Mouse (Mus musculus): ENCODE results near the gene Cib4. TPM values are rescaled to one million over a fixed set of nuclear protein-coding genes. Genes with fewer than 3 reads are reported as not detected.
A peak's percentile ranks its signal among the peaks of the same experiment; 100 is the strongest.

The Cib4 gene
- polyA plus RNA-seq, 1 experiment from 2014 or later, result not detected

- ATAC-seq (ENCODE audit: low read depth), result no peak
- Histone ChIP-seq H3K9me3 (replicated peaks) (no peaks in the 10 kb centered on the region), H3K4me3 (replicated peaks) (no peak overlapping the region), H3K4me2 (no peak overlapping the region), H3K27ac (no peak overlapping the region), H3K9ac (no peak overlapping the region), H3K27me3 (0 out of 2 replicates have a peak, but pooled peaks cover 3% of the 10 kb centered on the region), H3K36me3 (no peaks in the 10 kb centered on the region), H3K4me1 (replicated peaks) (peaks cover 37% of the 10 kb centered on the region)
- WGBS (ENCODE audit: insufficient replicate concordance), result 44% methylated on average over 7 of the region's 7 CpGs
- DNase-seq, result peak; percentile 47
Measured at GRCm38 (mm10) chr5:30516376-30516775, 29.3 kb downstream of the Cib4 start.

GRCm38 (mm10) chr5:30513111-30513510 is 32.5 kb downstream of the Cib4 start:
- H3K9me3 ChIP-seq (replicated peaks), result no peaks in the 10 kb centered on the region
- 75% methylated on average over 8 of the region's 8 CpGs for WGBS (ENCODE audit: insufficient replicate concordance)
- no peak for DNase-seq
- H3K4me1 ChIP-seq (replicated peaks), result peaks cover 7% of the 10 kb centered on the region
- no peak overlapping the region for H3K4me2 ChIP-seq
- 0 out of 2 replicates have a peak, but pooled peaks cover 3% of the 10 kb centered on the region for H3K27me3 ChIP-seq
- no peak for ATAC-seq (ENCODE audit: low read depth)
- no peak overlapping the region for H3K4me3 ChIP-seq (replicated peaks)
- no peak overlapping the region for H3K9ac ChIP-seq
- no peaks in the 10 kb centered on the region for H3K36me3 ChIP-seq
- H3K27ac ChIP-seq, result no peak overlapping the region

GRCm38 (mm10) chr5:30497299-30497698 is 48.3 kb downstream of the Cib4 start:
- no peak overlapping the region for H3K4me3 ChIP-seq (replicated peaks)
- no peak overlapping the region for H3K9ac ChIP-seq
- H3K27ac ChIP-seq, result no peak overlapping the region
- ATAC-seq (ENCODE audit: low read depth) (no peak), DNase-seq (no peak)
- H3K27me3 ChIP-seq, result peaks cover 3% of the 10 kb centered on the region; the same call in 1 of the 2 replicates
- WGBS (ENCODE audit: insufficient replicate concordance), result 64% methylated on average over 7 of the region's 7 CpGs
- H3K36me3 ChIP-seq, result no peaks in the 10 kb centered on the region
- no peaks in the 10 kb centered on the region for H3K4me1 ChIP-seq (replicated peaks)
- H3K9me3 ChIP-seq (replicated peaks), result no peaks in the 10 kb centered on the region
- H3K4me2 ChIP-seq, result no peak overlapping the region

GRCm38 (mm10) chr5:30496821-30497220 is 48.8 kb downstream of the Cib4 start:
- no peak for DNase-seq
- 65% methylated on average over 8 of the region's 8 CpGs for WGBS (ENCODE audit: insufficient replicate concordance)

GRCm38 (mm10) chr5:30495288-30495687 is 50.3 kb downstream of the Cib4 start:
- Histone ChIP-seq H3K4me3 (replicated peaks) (no peak overlapping the region), H3K9me3 (replicated peaks) (no peaks in the 10 kb centered on the region), H3K4me2 (no peak overlapping the region), H3K27me3 (peaks cover 3% of the 10 kb centered on the region; the same call in 1 of the 2 replicates), H3K36me3 (no peaks in the 10 kb centered on the region), H3K9ac (no peak overlapping the region), H3K27ac (no peak overlapping the region), H3K4me1 (replicated peaks) (no peaks in the 10 kb centered on the region)
- 70% methylated on average over 2 of the region's 2 CpGs for WGBS (ENCODE audit: insufficient replicate concordance)
- ATAC-seq (ENCODE audit: low read depth) (no peak), DNase-seq (no peak)

More at GRCm38 (mm10) chr5:30496821-30497220, 48.8 kb downstream of the Cib4 start:
- Histone ChIP-seq H3K4me3 (replicated peaks) (no peak overlapping the region), H3K27ac (no peak overlapping the region), H3K36me3 (no peaks in the 10 kb centered on the region), H3K9me3 (replicated peaks) (no peaks in the 10 kb centered on the region), H3K4me1 (replicated peaks) (no peaks in the 10 kb centered on the region), H3K27me3 (peaks cover 3% of the 10 kb centered on the region; the same call in 1 of the 2 replicates), H3K4me2 (no peak overlapping the region), H3K9ac (no peak overlapping the region)
- ATAC-seq (ENCODE audit: low read depth), result no peak

- Histone ChIP-seq H3K27me3 (peaks cover 3% of the 10 kb centered on the region; the same call in 1 of the 2 replicates), H3K9ac (no peak overlapping the region), H3K4me2 (no peak overlapping the region), H3K36me3 (no peaks in the 10 kb centered on the region), H3K27ac (no peak overlapping the region), H3K9me3 (replicated peaks) (no peaks in the 10 kb centered on the region), H3K4me3 (replicated peaks) (no peak overlapping the region), H3K4me1 (replicated peaks) (no peaks in the 10 kb centered on the region)
- WGBS (ENCODE audit: insufficient replicate concordance), result 65% methylated on average over 7 of the region's 7 CpGs
- no peak for DNase-seq
- no peak for ATAC-seq (ENCODE audit: low read depth)
Measured at GRCm38 (mm10) chr5:30494606-30495005, 51.0 kb downstream of the Cib4 start.

GRCm38 (mm10) chr5:30493723-30494122 is 51.9 kb downstream of the Cib4 start:
- Histone ChIP-seq H3K9me3 (replicated peaks) (no peaks in the 10 kb centered on the region), H3K9ac (no peak overlapping the region), H3K27ac (no peak overlapping the region), H3K4me1 (replicated peaks) (no peaks in the 10 kb centered on the region), H3K4me3 (replicated peaks) (no peak overlapping the region), H3K4me2 (no peak overlapping the region), H3K27me3 (peaks cover 3% of the 10 kb centered on the region; the same call in 1 of the 2 replicates), H3K36me3 (no peaks in the 10 kb centered on the region)
- no peak for ATAC-seq (ENCODE audit: low read depth)
- 35% methylated on average over 7 of the region's 7 CpGs for WGBS (ENCODE audit: insufficient replicate concordance)
- no peak for DNase-seq

GRCm38 (mm10) chr5:30490845-30491244 is 54.8 kb downstream of the Cib4 start:
- Histone ChIP-seq H3K27me3 (peaks cover 3% of the 10 kb centered on the region; the same call in 1 of the 2 replicates), H3K9ac (no peak overlapping the region), H3K4me2 (no peak overlapping the region), H3K9me3 (replicated peaks) (no peaks in the 10 kb centered on the region), H3K4me1 (replicated peaks) (no peaks in the 10 kb centered on the region), H3K4me3 (replicated peaks) (no peak overlapping the region), H3K27ac (no peak overlapping the region), H3K36me3 (no peaks in the 10 kb centered on the region)
- ATAC-seq (ENCODE audit: low read depth) (no peak), DNase-seq (no peak)
- WGBS (ENCODE audit: insufficient replicate concordance), result 67% methylated on average over 5 of the region's 5 CpGs

GRCm38 (mm10) chr5:30490215-30490614 is 55.4 kb downstream of the Cib4 start:
- Histone ChIP-seq H3K4me3 (replicated peaks) (no peak overlapping the region), H3K9me3 (replicated peaks) (no peaks in the 10 kb centered on the region), H3K27me3 (peaks cover 3% of the 10 kb centered on the region; the same call in 1 of the 2 replicates), H3K4me2 (no peak overlapping the region), H3K27ac (no peak overlapping the region), H3K4me1 (replicated peaks) (0 out of 2 replicates have a peak, but pooled peaks cover 1% of the 10 kb centered on the region), H3K9ac (no peak overlapping the region), H3K36me3 (no peaks in the 10 kb centered on the region)
- no peak for ATAC-seq (ENCODE audit: low read depth)
- DNase-seq, result no peak

GRCm38 (mm10) chr5:30485136-30485535 is 60.5 kb downstream of the Cib4 start:
- H3K4me3 ChIP-seq (replicated peaks), result no peak overlapping the region
- DNase-seq, result no peak
- H3K9me3 ChIP-seq (replicated peaks), result no peaks in the 10 kb centered on the region
- no peak for ATAC-seq (ENCODE audit: low read depth)
- no peaks in the 10 kb centered on the region for H3K36me3 ChIP-seq
- H3K27me3 ChIP-seq, result no peaks in the 10 kb centered on the region
- 62% methylated on average over 6 of the region's 6 CpGs for WGBS (ENCODE audit: insufficient replicate concordance)
- no peak overlapping the region for H3K27ac ChIP-seq
- H3K4me1 ChIP-seq (replicated peaks), result 0 out of 2 replicates have a peak, but pooled peaks cover 4% of the 10 kb centered on the region
- no peak overlapping the region for H3K9ac ChIP-seq
- no peak overlapping the region for H3K4me2 ChIP-seq

- no peaks in the 10 kb centered on the region for H3K36me3 ChIP-seq
- no peak overlapping the region for H3K4me2 ChIP-seq
- no peak overlapping the region for H3K27ac ChIP-seq
- 0 out of 2 replicates have a peak, but pooled peaks cover 4% of the 10 kb centered on the region for H3K4me1 ChIP-seq (replicated peaks)
- DNase-seq, result no peak
- no peak overlapping the region for H3K4me3 ChIP-seq (replicated peaks)
- H3K27me3 ChIP-seq, result no peaks in the 10 kb centered on the region
- H3K9me3 ChIP-seq (replicated peaks), result no peaks in the 10 kb centered on the region
- H3K9ac ChIP-seq, result no peak overlapping the region
- 55% methylated on average over 5 of the region's 5 CpGs for WGBS (ENCODE audit: insufficient replicate concordance)
- no peak for ATAC-seq (ENCODE audit: low read depth)
Measured at GRCm38 (mm10) chr5:30484591-30484990, 61.0 kb downstream of the Cib4 start.

GRCm38 (mm10) chr5:30483533-30483932 is 62.1 kb downstream of the Cib4 start:
- DNase-seq (no peak), ATAC-seq (ENCODE audit: low read depth) (no peak)
- Histone ChIP-seq H3K4me3 (replicated peaks) (no peak overlapping the region), H3K27me3 (no peaks in the 10 kb centered on the region), H3K9ac (no peak overlapping the region), H3K36me3 (no peaks in the 10 kb centered on the region), H3K4me2 (no peak overlapping the region), H3K4me1 (replicated peaks) (0 out of 2 replicates have a peak, but pooled peaks cover 4% of the 10 kb centered on the region), H3K9me3 (replicated peaks) (no peaks in the 10 kb centered on the region), H3K27ac (no peak overlapping the region)
- 77% methylated on average over 8 of the region's 8 CpGs for WGBS (ENCODE audit: insufficient replicate concordance)

Data from liver, embryonic 13.5 days (tissue).